Mouse (Mus musculus): ENCODE data around the gene Proser3. TPM values are rescaled to one million over a fixed set of nuclear protein-coding genes. Genes with fewer than 3 reads are reported as not detected.

The Proser3 gene
- polyA plus RNA-seq (2014; fragmentation: Nextera tagmentation; extraction: Ambion mirVana): 8.1 and 9.9 TPM in 2 replicates

GRCm38 (mm10) chr7:30552102-30553020, at the start of gene Proser3, which contains the start of gene Hspb6:
Gene Proser3, minus strand, starts transcription at chr7:30552299.
Gene Hspb6, plus strand, starts transcription at chr7:30552178.
- Histone ChIP-seq H3K4me3 (ENCODE audit: low read depth, low read length) (peak within 1 kb of the TSS; percentile 65), H3K4me2 (ENCODE audit: low read depth, low read length) (peak within 1 kb of the TSS; percentile 95), H3K4me1 (ENCODE audit: control insufficient read depth, insufficient read depth, low read length) (peaks cover 11% of the 10 kb centered on the region), H3K27ac (replicated peaks; ENCODE audit: low read depth, low read length) (peak within 1 kb of the TSS; percentile 98), H3K9me3 (ENCODE audit: control insufficient read depth, low read length) (no peaks in the 10 kb centered on the region), H3K9ac (ENCODE audit: low read depth, low read length) (peak within 1 kb of the TSS; percentile 76), H3K36me3 (ENCODE audit: control insufficient read depth, insufficient read depth, low read length) (peaks cover 49% of the 10 kb centered on the region), H3K27me3 (replicated peaks; ENCODE audit: control insufficient read depth, insufficient read depth, low read length) (no peaks in the 10 kb centered on the region)
- peak; percentile 97 for ATAC-seq (ENCODE audit: low read depth)
- WGBS: under 1% methylated on average over 44 of the region's 44 CpGs
- DNase-seq (ENCODE audit: low spot score): peak; percentile 100

- Histone ChIP-seq H3K4me2 (ENCODE audit: low read depth, low read length) (no peak overlapping the region), H3K4me1 (ENCODE audit: control insufficient read depth, insufficient read depth, low read length) (no peaks in the 10 kb centered on the region), H3K9ac (ENCODE audit: low read depth, low read length) (no peak overlapping the region; the same call in 1 of the 2 replicates), H3K4me3 (ENCODE audit: low read depth, low read length) (no peak overlapping the region), H3K27me3 (replicated peaks; ENCODE audit: control insufficient read depth, insufficient read depth, low read length) (no peaks in the 10 kb centered on the region), H3K9me3 (ENCODE audit: control insufficient read depth, low read length) (no peaks in the 10 kb centered on the region), H3K27ac (replicated peaks; ENCODE audit: low read depth, low read length) (peak overlapping the region; percentile 28; the same call in 1 of the 2 replicates), H3K36me3 (ENCODE audit: control insufficient read depth, insufficient read depth, low read length) (no peaks in the 10 kb centered on the region)
- WGBS: 72% methylated on average over 7 of the region's 7 CpGs
- ATAC-seq (ENCODE audit: low read depth): no peak; the same call in 1 of the 2 replicates
- DNase-seq (ENCODE audit: low spot score): peak; percentile 13
Measured at GRCm38 (mm10) chr7:30600651-30601050, 48.6 kb upstream of the Proser3 start.

DNA sequence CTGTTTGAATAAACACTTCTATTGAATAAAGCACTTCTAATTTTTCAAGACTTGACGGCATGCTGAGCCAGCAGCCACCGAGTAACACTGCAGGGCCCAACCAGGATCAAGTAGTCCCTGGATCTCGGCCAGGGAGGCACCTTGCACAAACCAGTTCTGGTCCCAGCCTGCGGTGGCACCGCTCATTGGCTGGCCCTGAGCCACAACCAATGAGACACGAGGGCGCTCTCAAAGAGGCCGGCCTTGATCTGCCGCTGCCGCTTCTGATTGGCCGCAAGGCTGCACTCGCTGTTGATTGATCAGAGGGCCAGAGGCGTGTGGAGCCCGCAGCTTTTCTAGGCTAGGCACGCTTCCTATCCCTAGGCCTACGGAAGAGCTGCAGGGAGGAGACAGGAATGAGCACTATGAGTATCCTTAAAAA, 47.8 kb upstream of the Proser3 start:
- DNase-seq (ENCODE audit: low spot score) (peak; percentile 96), ATAC-seq (ENCODE audit: low read depth) (peak; percentile 95)
- H3K4me3 ChIP-seq (ENCODE audit: low read depth, low read length): no peak overlapping the region
- H3K4me1 ChIP-seq (ENCODE audit: control insufficient read depth, insufficient read depth, low read length): no peaks in the 10 kb centered on the region
- no peaks in the 10 kb centered on the region for H3K27me3 ChIP-seq (replicated peaks; ENCODE audit: control insufficient read depth, insufficient read depth, low read length)
- H3K9ac ChIP-seq (ENCODE audit: low read depth, low read length): no peak overlapping the region
- peak overlapping the region; percentile 28; the same call in 1 of the 2 replicates for H3K27ac ChIP-seq (replicated peaks; ENCODE audit: low read depth, low read length)
- no peak overlapping the region for H3K4me2 ChIP-seq (ENCODE audit: low read depth, low read length)
- no peaks in the 10 kb centered on the region for H3K9me3 ChIP-seq (ENCODE audit: control insufficient read depth, low read length)
- under 1% methylated on average over 16 of the region's 16 CpGs for WGBS
- H3K36me3 ChIP-seq (ENCODE audit: control insufficient read depth, insufficient read depth, low read length): no peaks in the 10 kb centered on the region

- no peaks in the 10 kb centered on the region for H3K27me3 ChIP-seq (replicated peaks; ENCODE audit: control insufficient read depth, insufficient read depth, low read length)
- 91% methylated on average over 12 of the region's 12 CpGs for WGBS
- no peak within 1 kb of the TSS for H3K9ac ChIP-seq (ENCODE audit: low read depth, low read length)
- H3K4me3 ChIP-seq (ENCODE audit: low read depth, low read length): no peak within 1 kb of the TSS
- no peaks in the 10 kb centered on the region for H3K9me3 ChIP-seq (ENCODE audit: control insufficient read depth, low read length)
- H3K27ac ChIP-seq (replicated peaks; ENCODE audit: low read depth, low read length): no peak within 1 kb of the TSS
- no peak for DNase-seq (ENCODE audit: low spot score)
- no peak within 1 kb of the TSS for H3K4me2 ChIP-seq (ENCODE audit: low read depth, low read length)
- no peaks in the 10 kb centered on the region for H3K4me1 ChIP-seq (ENCODE audit: control insufficient read depth, insufficient read depth, low read length)
- no peaks in the 10 kb centered on the region for H3K36me3 ChIP-seq (ENCODE audit: control insufficient read depth, insufficient read depth, low read length)
- ATAC-seq (ENCODE audit: low read depth): no peak
Measured at GRCm38 (mm10) chr7:30598786-30599185, 46.7 kb upstream of the Proser3 start, which contains the start of gene Zbtb32. Gene Zbtb32, minus strand, starts transcription at chr7:30598909.

- 66% methylated on average over 5 of the region's 5 CpGs for WGBS
- ATAC-seq (ENCODE audit: low read depth): no peak
Measured at GRCm38 (mm10) chr7:30596811-30597210, 44.7 kb upstream of the Proser3 start.

DNA sequence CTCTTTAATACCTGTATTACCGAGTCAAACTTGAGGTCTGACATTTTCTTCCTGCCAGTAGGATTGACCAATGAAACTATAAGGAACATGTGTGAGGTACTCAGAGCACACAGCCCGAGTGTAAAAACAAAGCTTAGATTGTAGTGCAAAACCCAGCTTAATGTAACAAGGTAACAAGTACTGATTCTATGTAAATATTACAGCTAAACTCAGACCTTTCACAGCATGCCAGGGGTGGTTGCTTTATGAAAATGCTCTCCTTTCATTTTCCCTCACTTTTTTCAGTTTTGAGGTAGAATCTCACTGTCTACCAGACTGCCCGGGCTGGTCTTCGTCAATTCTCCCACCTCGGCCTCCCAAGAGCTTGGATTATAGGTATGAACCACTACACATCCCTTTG, 44.0 kb upstream of the Proser3 start:
- Histone ChIP-seq H3K4me3 (ENCODE audit: low read depth, low read length) (no peak overlapping the region), H3K9ac (ENCODE audit: low read depth, low read length) (no peak overlapping the region), H3K36me3 (ENCODE audit: control insufficient read depth, insufficient read depth, low read length) (no peaks in the 10 kb centered on the region), H3K27me3 (replicated peaks; ENCODE audit: control insufficient read depth, insufficient read depth, low read length) (no peaks in the 10 kb centered on the region), H3K4me1 (ENCODE audit: control insufficient read depth, insufficient read depth, low read length) (no peaks in the 10 kb centered on the region), H3K27ac (replicated peaks; ENCODE audit: low read depth, low read length) (no peak overlapping the region), H3K9me3 (ENCODE audit: control insufficient read depth, low read length) (no peaks in the 10 kb centered on the region), H3K4me2 (ENCODE audit: low read depth, low read length) (no peak overlapping the region)
- no peak for ATAC-seq (ENCODE audit: low read depth)
- 74% methylated on average over 5 of the region's 5 CpGs for WGBS
- no peak for DNase-seq (ENCODE audit: low spot score)

More at GRCm38 (mm10) chr7:30596811-30597210, 44.7 kb upstream of the Proser3 start:
- Histone ChIP-seq H3K4me2 (ENCODE audit: low read depth, low read length) (no peak overlapping the region), H3K9ac (ENCODE audit: low read depth, low read length) (no peak overlapping the region), H3K4me3 (ENCODE audit: low read depth, low read length) (no peak overlapping the region), H3K9me3 (ENCODE audit: control insufficient read depth, low read length) (no peaks in the 10 kb centered on the region), H3K36me3 (ENCODE audit: control insufficient read depth, insufficient read depth, low read length) (no peaks in the 10 kb centered on the region), H3K4me1 (ENCODE audit: control insufficient read depth, insufficient read depth, low read length) (no peaks in the 10 kb centered on the region), H3K27ac (replicated peaks; ENCODE audit: low read depth, low read length) (no peak overlapping the region), H3K27me3 (replicated peaks; ENCODE audit: control insufficient read depth, insufficient read depth, low read length) (no peaks in the 10 kb centered on the region)
- DNase-seq (ENCODE audit: low spot score): no peak

GRCm38 (mm10) chr7:30594510-30595024, 42.5 kb upstream of the Proser3 start:
- H3K27ac ChIP-seq (replicated peaks; ENCODE audit: low read depth, low read length): no peak overlapping the region

DNA sequence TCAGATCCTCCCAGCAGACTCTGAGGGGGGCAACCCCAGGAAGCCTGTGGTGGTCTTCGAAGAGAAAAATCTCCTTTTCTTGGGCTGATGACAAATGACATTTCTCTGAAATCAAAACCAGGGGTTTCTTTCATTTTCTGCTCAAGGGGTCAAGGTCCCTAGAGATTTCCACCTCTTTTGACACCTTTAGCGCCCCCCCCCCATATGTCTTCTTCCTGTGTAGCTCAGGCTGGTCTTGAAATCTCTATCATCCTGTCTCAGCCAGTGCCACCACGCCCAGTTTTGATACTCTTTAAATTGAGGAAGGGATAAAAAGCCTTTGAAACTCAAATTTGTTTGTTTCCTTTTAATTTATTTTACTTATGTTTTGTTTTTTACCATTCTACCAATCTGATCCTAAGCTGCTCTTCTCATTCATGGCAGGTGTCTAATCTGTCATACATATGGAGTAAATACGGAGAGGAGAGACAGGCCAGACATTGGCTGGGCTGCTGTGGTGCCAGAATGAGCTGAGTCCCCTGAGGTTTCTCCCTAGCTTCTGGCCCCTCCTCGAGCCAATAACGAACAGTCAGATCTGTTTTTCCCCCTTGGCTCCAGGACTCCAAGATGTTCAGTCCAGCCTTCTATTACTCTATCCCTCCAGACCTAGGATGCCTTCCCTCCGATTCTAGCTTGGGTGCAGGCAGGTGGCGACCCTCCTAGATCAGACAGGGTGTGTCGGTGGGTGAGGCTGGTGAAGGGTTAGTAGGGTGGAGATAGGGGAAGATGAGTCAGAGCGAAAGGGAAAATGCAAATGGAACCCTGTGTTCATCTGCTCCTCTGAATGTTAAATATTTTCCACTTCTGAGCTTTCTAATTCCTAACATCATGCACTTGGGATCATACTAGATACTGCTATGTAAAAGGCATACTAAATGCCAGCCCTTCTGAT, 41.7 kb upstream of the Proser3 start:
- no peak for DNase-seq (ENCODE audit: low spot score)
- WGBS: 71% methylated on average over 10 of the region's 10 CpGs
- no peak for ATAC-seq (ENCODE audit: low read depth)

More at GRCm38 (mm10) chr7:30594510-30595024, 42.5 kb upstream of the Proser3 start:
- Histone ChIP-seq H3K4me2 (ENCODE audit: low read depth, low read length) (no peak overlapping the region), H3K36me3 (ENCODE audit: control insufficient read depth, insufficient read depth, low read length) (no peaks in the 10 kb centered on the region), H3K9me3 (ENCODE audit: control insufficient read depth, low read length) (no peaks in the 10 kb centered on the region), H3K27me3 (replicated peaks; ENCODE audit: control insufficient read depth, insufficient read depth, low read length) (no peaks in the 10 kb centered on the region), H3K9ac (ENCODE audit: low read depth, low read length) (no peak overlapping the region), H3K4me1 (ENCODE audit: control insufficient read depth, insufficient read depth, low read length) (no peaks in the 10 kb centered on the region), H3K4me3 (ENCODE audit: low read depth, low read length) (no peak overlapping the region)
- DNase-seq (ENCODE audit: low spot score) (no peak), ATAC-seq (ENCODE audit: low read depth) (no peak)
- WGBS: 78% methylated on average over 2 of the region's 4 CpGs

More for the DNA sequence above, 41.7 kb upstream of the Proser3 start:
- Histone ChIP-seq H3K9ac (ENCODE audit: low read depth, low read length) (no peak overlapping the region), H3K36me3 (ENCODE audit: control insufficient read depth, insufficient read depth, low read length) (no peaks in the 10 kb centered on the region), H3K4me2 (ENCODE audit: low read depth, low read length) (no peak overlapping the region), H3K9me3 (ENCODE audit: control insufficient read depth, low read length) (no peaks in the 10 kb centered on the region), H3K4me3 (ENCODE audit: low read depth, low read length) (no peak overlapping the region), H3K27me3 (replicated peaks; ENCODE audit: control insufficient read depth, insufficient read depth, low read length) (no peaks in the 10 kb centered on the region), H3K4me1 (ENCODE audit: control insufficient read depth, insufficient read depth, low read length) (no peaks in the 10 kb centered on the region), H3K27ac (replicated peaks; ENCODE audit: low read depth, low read length) (no peak overlapping the region)
